Mouse (Mus musculus) MEL (cell line): ENCODE measurements around the gene Trip12. TPM values are rescaled to one million over a fixed set of nuclear protein-coding genes. Genes with fewer than 3 reads are reported as not detected.

Experiments
- DNase-seq: peaks from one replicate; pipeline ENCODE4 v3.0.0; 2011; ENCODE audit warnings: low read depth, low spot score
- H3K27ac ChIP-seq: 2 replicates; pipeline ENCODE4 v1.5.1; 2012; ENCODE audit warnings: low read depth, mild to moderate bottlenecking, control low read depth, low read length, moderate library complexity; ENCODE audit not compliant: control insufficient read depth
- H3K27me3 ChIP-seq, 2 experiments: fragments of 150-350 bp in 1 of 2; sonication (generic) in 1 of 2; 2 replicates each; pipeline ENCODE4 v1.6.1; 2012; ENCODE audit warnings: low read length in 2 of 2, mild to moderate bottlenecking in 2 of 2, improper control_type of control experiment in 1 of 2, moderate library complexity in 1 of 2; ENCODE audit not compliant: insufficient read depth in 2 of 2, control insufficient read depth in 1 of 2
- H3K36me3 ChIP-seq, 2 experiments: 2 replicates each; pipeline ENCODE4 v1.6.1; 2012 to 2014; ENCODE audit warnings: low read length in 2 of 2, improper control_type of control experiment in 1 of 2, inconsistent platforms in 1 of 2, mild to moderate bottlenecking in 1 of 2; ENCODE audit not compliant: insufficient read depth in 2 of 2, control insufficient read depth in 1 of 2
- H3K4me1 ChIP-seq, 2 experiments: fragments of 150-350 bp in 1 of 2; sonication (generic) in 1 of 2; 2 replicates each; pipeline ENCODE4 v1.6.1; 2012; ENCODE audit warnings: low read length in 2 of 2, improper control_type of control experiment in 1 of 2, mild to moderate bottlenecking in 1 of 2; ENCODE audit not compliant: insufficient read depth in 2 of 2, control insufficient read depth in 1 of 2
- H3K4me3 ChIP-seq, 2 experiments: fragments of 150-350 bp in 1 of 2; sonication (generic) in 1 of 2; 2 replicates each; pipeline ENCODE4 v1.5.1; 2012; ENCODE audit warnings: low read depth in 2 of 2, low read length in 2 of 2, mild to moderate bottlenecking in 2 of 2, moderate library complexity in 2 of 2, control low read depth in 1 of 2, improper control_type of control experiment in 1 of 2; ENCODE audit not compliant: control insufficient read depth in 1 of 2, insufficient read depth in 1 of 2
- H3K79me2 ChIP-seq: 2 replicates; pipeline ENCODE4 v1.6.1; 2012; ENCODE audit warnings: mild to moderate bottlenecking, low read length, moderate library complexity; ENCODE audit not compliant: control insufficient read depth, poor library complexity, insufficient read depth
- H3K9ac ChIP-seq: 2 replicates; pipeline ENCODE4 v1.6.1; 2012; ENCODE audit warnings: low read depth, mild to moderate bottlenecking, control low read depth, low read length, moderate library complexity; ENCODE audit not compliant: control insufficient read depth, poor library complexity, severe bottlenecking
- H3K9me3 ChIP-seq: fragments of 150-350 bp; sonication (generic); replicated peaks from 2 replicates; pipeline ENCODE4 v1.6.1; 2012; ENCODE audit warnings: mild to moderate bottlenecking, low read length, improper control_type of control experiment, moderate library complexity; ENCODE audit not compliant: insufficient read depth
- BHLHE40 ChIP-seq: IDR thresholded peaks from 2 replicates; pipeline ENCODE4 v1.6.1; 2012; ENCODE audit warnings: low read depth, mild to moderate bottlenecking, inconsistent platforms, low read length, improper control_type of control experiment, borderline replicate concordance
- CHD2 ChIP-seq: IDR thresholded peaks from 2 replicates; pipeline ENCODE4 v1.6.1; 2011; ENCODE audit warnings: low read length, improper control_type of control experiment
- CTCF ChIP-seq, 3 experiments: IDR thresholded peaks in 2 of 3; conservative IDR thresholded peaks in 1 of 3; 2 replicates each; pipeline ENCODE4 v1.5.1; 2011 to 2012; ENCODE audit warnings: low read length in 3 of 3, low read depth in 2 of 3, mild to moderate bottlenecking in 2 of 3, improper control_type of control experiment in 1 of 3, inconsistent platforms in 1 of 3, mixed read lengths in 1 of 3, moderate library complexity in 1 of 3; ENCODE audit not compliant: control insufficient read depth in 1 of 3, insufficient read depth in 1 of 3, poor library complexity in 1 of 3, severe bottlenecking in 1 of 3
- E2F4 ChIP-seq: IDR thresholded peaks from 2 replicates; pipeline ENCODE4 v1.6.1; 2011; ENCODE audit warnings: low read depth, low read length, improper control_type of control experiment, borderline replicate concordance
- ELF1 ChIP-seq: IDR thresholded peaks from 2 replicates; pipeline ENCODE4 v1.6.1; 2014; ENCODE audit warnings: low read depth, mild to moderate bottlenecking, inconsistent platforms, low read length, improper control_type of control experiment, moderate library complexity
- EP300 ChIP-seq, 2 experiments: IDR thresholded peaks; 2 replicates each; pipeline ENCODE4 v1.6.1; 2011; ENCODE audit warnings: improper control_type of control experiment in 2 of 2, low read length in 2 of 2, low read depth in 1 of 2, mild to moderate bottlenecking in 1 of 2
- ETS1 ChIP-seq: IDR thresholded peaks from 2 replicates; pipeline ENCODE4 v1.6.1; 2012; ENCODE audit warnings: low read depth, mild to moderate bottlenecking, inconsistent platforms, low read length, improper control_type of control experiment, moderate library complexity
- GATA1 ChIP-seq: IDR thresholded peaks from 2 replicates; pipeline ENCODE4 v1.6.1; 2011; ENCODE audit warnings: low read depth, low read length, improper control_type of control experiment
- HCFC1 ChIP-seq: IDR thresholded peaks from 2 replicates; pipeline ENCODE4 v1.6.1; 2012; ENCODE audit warnings: low read depth, mild to moderate bottlenecking, inconsistent platforms, low read length, improper control_type of control experiment, moderate library complexity
- JUND ChIP-seq: IDR thresholded peaks from 2 replicates; pipeline ENCODE4 v1.6.1; 2011; ENCODE audit warnings: low read depth, mild to moderate bottlenecking, improper control_type of control experiment, low read length
- KAT2A ChIP-seq: conservative IDR thresholded peaks from 2 replicates; pipeline ENCODE4 v1.6.1; 2012; ENCODE audit warnings: low read depth, low read length, improper control_type of control experiment, inconsistent platforms
- MAFK ChIP-seq: IDR thresholded peaks from 2 replicates; pipeline ENCODE4 v1.6.1; 2011; ENCODE audit warnings: low read depth, mild to moderate bottlenecking, low read length, improper control_type of control experiment, borderline replicate concordance
- MAX ChIP-seq: IDR thresholded peaks from 2 replicates; pipeline ENCODE4 v1.6.1; 2011; ENCODE audit warnings: low read length, improper control_type of control experiment
- MAZ ChIP-seq: IDR thresholded peaks from 2 replicates; pipeline ENCODE4 v1.6.1; 2012; ENCODE audit warnings: low read depth, mild to moderate bottlenecking, inconsistent platforms, low read length, improper control_type of control experiment
- MEF2A ChIP-seq: IDR thresholded peaks from 2 replicates; pipeline ENCODE4 v1.6.1; 2014; ENCODE audit warnings: low read depth, mild to moderate bottlenecking, inconsistent platforms, low read length, improper control_type of control experiment; ENCODE audit not compliant: poor library complexity, insufficient replicate concordance, severe bottlenecking; ENCODE audit errors: extremely low read depth
- MXI1 ChIP-seq: IDR thresholded peaks from 2 replicates; pipeline ENCODE4 v1.6.1; 2011; ENCODE audit warnings: mild to moderate bottlenecking, low read depth, low read length, improper control_type of control experiment
- MYB ChIP-seq: IDR thresholded peaks from 2 replicates; pipeline ENCODE4 v1.6.1; 2011; ENCODE audit warnings: mild to moderate bottlenecking, low read depth, low read length, improper control_type of control experiment
- MYC ChIP-seq: IDR thresholded peaks from 2 replicates; pipeline ENCODE4 v1.6.1; 2011; ENCODE audit warnings: low read depth, mild to moderate bottlenecking, low read length, improper control_type of control experiment, moderate library complexity
- NELFE ChIP-seq: IDR thresholded peaks from 2 replicates; pipeline ENCODE4 v1.6.1; 2011; ENCODE audit warnings: low read depth, low read length, improper control_type of control experiment
- NRF1 ChIP-seq: IDR thresholded peaks from 2 replicates; pipeline ENCODE4 v1.6.1; 2014; ENCODE audit warnings: low read depth, mild to moderate bottlenecking, inconsistent platforms, low read length, improper control_type of control experiment, moderate library complexity; ENCODE audit not compliant: poor library complexity, insufficient read depth, severe bottlenecking
- POLR2A ChIP-seq, 2 experiments: IDR thresholded peaks; 2 replicates each; pipeline ENCODE4 v1.6.1; 2011 to 2012; ENCODE audit warnings: low read length in 2 of 2, mild to moderate bottlenecking in 2 of 2, control low read depth in 1 of 2, improper control_type of control experiment in 1 of 2, low read depth in 1 of 2, moderate library complexity in 1 of 2; ENCODE audit not compliant: control insufficient read depth in 1 of 2, insufficient read depth in 1 of 2, poor library complexity in 1 of 2
- POLR2AphosphoS2 ChIP-seq: IDR thresholded peaks from 2 replicates; pipeline ENCODE4 v1.6.1; 2011; ENCODE audit warnings: low read length, improper control_type of control experiment
- POLR2AphosphoS5 ChIP-seq: IDR thresholded peaks from 2 replicates; pipeline ENCODE4 v1.6.1; 2012; ENCODE audit warnings: low read depth, borderline replicate concordance, mild to moderate bottlenecking, inconsistent platforms, low read length, moderate library complexity, mixed read lengths
- RAD21 ChIP-seq: IDR thresholded peaks from 2 replicates; pipeline ENCODE4 v1.6.1; 2011; ENCODE audit warnings: mild to moderate bottlenecking, low read depth, low read length, improper control_type of control experiment
- RCOR1 ChIP-seq: IDR thresholded peaks from 2 replicates; pipeline ENCODE4 v1.6.1; 2012; ENCODE audit warnings: low read depth, mild to moderate bottlenecking, inconsistent platforms, low read length, improper control_type of control experiment
- SIN3A ChIP-seq: IDR thresholded peaks from 2 replicates; pipeline ENCODE4 v1.6.1; 2012; ENCODE audit warnings: low read length, improper control_type of control experiment, inconsistent platforms
- TAL1 ChIP-seq: IDR thresholded peaks from 2 replicates; pipeline ENCODE4 v1.6.1; 2012; ENCODE audit warnings: mild to moderate bottlenecking, inconsistent platforms, low read length, moderate library complexity, mixed read lengths
- TBP ChIP-seq: IDR thresholded peaks from 2 replicates; pipeline ENCODE4 v1.8.0; 2011; ENCODE audit warnings: low read depth, low read length, improper control_type of control experiment
- TCF12 ChIP-seq: IDR thresholded peaks from 2 replicates; pipeline ENCODE4 v1.6.1; 2014; ENCODE audit warnings: low read depth, mild to moderate bottlenecking, inconsistent platforms, low read length, improper control_type of control experiment, moderate library complexity
- UBTF ChIP-seq: IDR thresholded peaks from 2 replicates; pipeline ENCODE4 v1.6.1; 2012; ENCODE audit warnings: low read depth, mild to moderate bottlenecking, inconsistent platforms, low read length, improper control_type of control experiment, moderate library complexity, borderline replicate concordance; ENCODE audit not compliant: insufficient read depth
- USF1 ChIP-seq: IDR thresholded peaks from 2 replicates; pipeline ENCODE4 v1.6.1; 2014; ENCODE audit warnings: low read depth, mild to moderate bottlenecking, inconsistent platforms, low read length, improper control_type of control experiment, moderate library complexity
- USF2 ChIP-seq, 2 experiments: IDR thresholded peaks; 2 replicates each; pipeline ENCODE4 v1.6.1; 2011 to 2012; ENCODE audit warnings: improper control_type of control experiment in 2 of 2, low read length in 2 of 2, borderline replicate concordance in 1 of 2, inconsistent platforms in 1 of 2, low read depth in 1 of 2, mild to moderate bottlenecking in 1 of 2; ENCODE audit not compliant: insufficient read depth in 1 of 2
- ZC3H11A ChIP-seq: IDR thresholded peaks from 2 replicates; pipeline ENCODE4 v1.6.1; 2012; ENCODE audit warnings: low read depth, mild to moderate bottlenecking, inconsistent platforms, low read length, improper control_type of control experiment
- ZKSCAN1 ChIP-seq: IDR thresholded peaks from 2 replicates; pipeline ENCODE4 v1.6.1; 2012; ENCODE audit warnings: low read depth, mild to moderate bottlenecking, inconsistent platforms, low read length, improper control_type of control experiment, moderate library complexity
- ZMIZ1 ChIP-seq: IDR thresholded peaks from 2 replicates; pipeline ENCODE4 v1.6.1; 2012; ENCODE audit warnings: low read depth, mild to moderate bottlenecking, inconsistent platforms, low read length, improper control_type of control experiment, moderate library complexity
- polyA plus RNA-seq, 2 experiments: library from polyadenylated mRNA; stranded (reverse) in 1 of 2; unstranded in 1 of 2; fragments of >175 nt in 1 of 2; fragments of >200 nt in 1 of 2; gene quantifications; 2 replicates each; pipeline versions ENCODE4 v1.2.1 to v1.2.4; 2012; ENCODE audit warnings: low replicate concordance in 2 of 2, low read depth in 1 of 2; ENCODE audit not compliant: insufficient read length in 2 of 2, insufficient read depth in 1 of 2, missing spikeins in 1 of 2
- total RNA-seq: library from RNA; depleted of rRNA; stranded (reverse); fragments of 300-350 nt; gene quantifications from 2 replicates; pipeline ENCODE4 v1.2.3, GENCODE M21; 2012

Gene Trip12
- total and polyA plus RNA-seq, 3 experiments, result 94.3 to 134 (median 133) TPM

GRCm38 (mm10) chr1:84709810-84710785 is 130.2 kb downstream of the Trip12 start:
- Histone ChIP-seq H3K9ac (no peak overlapping the region), H3K27me3 (no peaks in the 10 kb centered on the region), H3K9me3 (no peaks in the 10 kb centered on the region), H3K27ac (no peak overlapping the region), H3K4me1 (peaks cover 3 to 11% of the 10 kb centered on the region in 2 experiments), H3K4me3 (no peak overlapping the region), H3K36me3 (peaks cover 0 to 11% of the 10 kb centered on the region in 2 experiments; a peak in 2 of 4 replicates), H3K79me2 (no peaks in the 10 kb centered on the region)
- peak; percentile 44 for DNase-seq
- TF ChIP-seq POLR2AphosphoS5, result no peak
- TF ChIP-seq HCFC1, result no peak
- TF ChIP-seq MAZ, result no peak
- no peak for TF ChIP-seq MAFK
- TF ChIP-seq UBTF, result no peak
- no peak for TF ChIP-seq RAD21
- no peak for TF ChIP-seq JUND
- no peak for TF ChIP-seq ZKSCAN1
- no peak for TF ChIP-seq RCOR1
- TF ChIP-seq TAL1, result no peak
- TF ChIP-seq NRF1, result no peak
- no peak for TF ChIP-seq SIN3A
- TF ChIP-seq TCF12, result 0 out of 2 replicates have a peak, but pooled peaks have one; percentile 26
- peak in 1 of 2 experiments; percentile 23; a peak in 1 of 4 replicates for TF ChIP-seq EP300 (IDR thresholded peaks at IDR 0.05; ENCODE audit: low read depth in 1 of 2, low read length in 2 of 2)
- no peak for TF ChIP-seq MXI1
- TF ChIP-seq MEF2A, result no peak
- TF ChIP-seq CHD2, result no peak
- peak; percentile 26; the same call in 1 of the 2 replicates for TF ChIP-seq GATA1
- TF ChIP-seq ZC3H11A, result no peak
- TF ChIP-seq E2F4, result no peak
- TF ChIP-seq USF1, result peak; percentile 73
- no peak for TF ChIP-seq POLR2AphosphoS2
- no peak for TF ChIP-seq CTCF (IDR thresholded peaks at IDR 0.05 in 2 of 3, conservative IDR thresholded peaks at IDR 0.05 in 1 of 3; ENCODE audit: control insufficient read depth in 1 of 3, insufficient read depth in 1 of 3, low read depth in 2 of 3, low read length in 3 of 3, poor library complexity in 1 of 3, severe bottlenecking in 1 of 3)
- peak; percentile 85 for TF ChIP-seq BHLHE40
- no peak for TF ChIP-seq KAT2A
- no peak for TF ChIP-seq TBP
- TF ChIP-seq MAX, result peak; percentile 60; the same call in 1 of the 2 replicates
- no peak for TF ChIP-seq ELF1
- TF ChIP-seq ZMIZ1, result no peak
- 0 out of 2 replicates have a peak, but pooled peaks have one; percentile 33 for TF ChIP-seq MYC
- TF ChIP-seq MYB, result no peak
- no peak for TF ChIP-seq POLR2A (IDR thresholded peaks at IDR 0.05; ENCODE audit: control insufficient read depth in 1 of 2, insufficient read depth in 1 of 2, low read depth in 1 of 2, low read length in 2 of 2, poor library complexity in 1 of 2)
- no peak for TF ChIP-seq USF2 (IDR thresholded peaks at IDR 0.05; ENCODE audit: borderline replicate concordance in 1 of 2, insufficient read depth in 1 of 2, low read depth in 1 of 2, low read length in 2 of 2)
- no peak for TF ChIP-seq ETS1
- no peak for TF ChIP-seq NELFE
